Mouse (Mus musculus) naive thymus-derived CD4-positive, alpha-beta T cell, adult 2 months (primary cell): ENCODE results near the gene Cdh13.

Experiments
- DNase-seq: peaks from one replicate; pipeline ENCODE4 v3.0.0-alpha.2; 2011; ENCODE audit warnings: low read depth

The Cdh13 gene

DNA sequence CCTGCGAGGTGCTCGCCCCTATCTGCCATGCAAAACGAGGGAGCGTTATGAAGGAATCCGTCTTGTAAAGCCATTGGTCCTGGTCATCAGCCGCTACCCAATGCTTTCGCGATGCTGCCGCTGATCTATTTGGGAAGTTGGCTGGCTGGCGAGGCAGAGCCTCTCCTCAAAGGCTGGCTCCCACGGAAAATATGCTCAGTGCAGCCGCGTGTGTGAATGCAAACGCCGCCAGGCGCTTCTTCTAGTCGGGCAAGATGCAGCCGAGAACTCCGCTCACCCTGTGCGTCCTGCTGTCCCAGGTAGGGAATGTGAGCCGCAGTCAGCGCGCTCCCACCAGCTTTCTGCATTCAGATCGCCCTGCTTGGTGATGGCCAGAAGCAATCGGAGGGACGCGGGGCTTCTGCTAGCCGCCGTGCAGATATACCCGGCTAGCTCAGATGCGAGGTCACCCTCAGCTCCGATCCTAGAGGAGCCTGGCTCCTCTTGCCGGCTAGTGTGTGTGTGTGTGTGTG, at the start of gene Cdh13:
Gene Cdh13 (plus strand): TSS at position 134 of the 512 bp plus-strand sequence.
- DNase-seq, result no peak

DNA sequence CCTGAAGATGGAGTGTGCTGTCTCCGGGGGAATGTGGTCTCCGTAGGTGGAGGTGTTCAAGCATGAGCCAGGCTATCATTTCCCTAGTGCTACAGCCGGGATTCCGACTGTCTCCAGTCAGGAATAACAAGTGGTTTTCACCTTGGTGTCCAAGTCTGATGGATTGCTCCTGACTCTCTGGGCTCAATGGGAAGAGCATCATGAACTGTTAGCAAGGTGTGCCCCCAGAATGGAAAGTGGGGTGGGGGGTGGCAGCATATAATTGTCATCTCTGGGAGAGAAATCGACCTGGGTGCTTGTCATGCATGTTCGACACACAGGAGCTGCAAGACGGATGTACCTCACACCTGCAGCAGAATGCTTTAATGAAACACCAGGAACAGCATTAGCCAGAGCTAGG, 47.9 kb upstream of the Cdh13 start:
- DNase-seq, result no peak

DNA sequence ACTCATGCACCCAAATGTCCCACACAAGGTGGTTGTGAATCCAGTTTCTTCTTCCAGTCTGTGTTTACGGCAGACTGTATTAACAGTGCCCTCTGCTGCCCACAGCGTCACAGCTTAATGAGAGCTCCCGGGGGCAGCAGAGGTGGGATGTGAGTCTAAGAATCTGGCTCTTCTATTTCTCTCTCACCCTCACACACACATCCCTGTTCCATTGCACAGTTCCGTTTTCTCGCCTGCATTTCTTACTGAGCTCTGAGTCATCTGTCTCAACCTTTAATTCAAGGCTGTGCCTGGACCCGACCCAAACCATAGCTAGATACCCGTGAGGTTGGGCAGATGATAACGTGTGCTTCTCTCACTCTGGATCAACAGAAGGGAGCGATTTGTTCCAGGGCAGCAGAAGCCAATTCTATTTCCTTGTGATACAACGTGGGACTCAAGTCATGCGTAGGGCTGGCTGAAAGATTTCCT, 46.3 kb upstream of the Cdh13 start:
- DNase-seq, result no peak

DNA sequence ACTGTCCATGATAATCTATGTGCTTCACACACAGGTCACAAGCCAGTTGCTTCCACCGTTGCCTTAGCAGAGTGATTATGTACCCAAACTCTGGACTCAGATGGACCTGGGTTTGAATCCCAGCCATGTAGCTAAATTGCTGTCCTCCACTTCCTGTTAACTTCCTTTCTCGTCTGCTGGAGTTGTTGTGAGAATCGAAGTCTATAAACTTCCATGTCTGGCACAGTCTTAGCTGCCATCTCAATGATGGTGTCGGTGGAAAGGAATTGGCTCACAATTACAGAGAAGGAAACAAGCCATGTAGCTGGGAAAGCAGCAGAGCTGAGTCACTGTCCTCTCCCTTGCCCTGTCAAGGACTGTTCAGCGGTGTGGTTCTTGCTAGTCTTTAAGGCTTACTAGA, 45.4 kb upstream of the Cdh13 start:
- no peak for DNase-seq

DNA sequence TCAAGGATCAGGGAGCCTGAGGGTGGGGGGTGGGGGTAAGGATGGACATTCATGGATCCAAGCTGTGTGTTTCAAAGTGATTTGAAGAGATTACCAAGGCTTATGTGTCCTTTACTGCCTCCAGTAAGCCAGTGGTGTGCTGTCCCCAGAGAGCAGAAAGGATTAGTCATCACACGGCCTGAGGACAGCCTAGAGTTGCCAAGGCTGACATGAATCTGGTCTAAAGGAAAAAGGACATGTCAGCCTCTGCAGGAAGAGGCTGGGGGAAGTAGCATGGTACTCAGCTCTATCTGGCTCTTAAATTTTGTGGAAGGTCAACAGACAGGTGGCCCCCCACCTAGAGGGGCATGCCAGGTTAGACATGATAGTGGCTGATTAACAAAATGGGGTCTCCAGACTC, 44.3 kb upstream of the Cdh13 start:
- DNase-seq, result no peak

DNA sequence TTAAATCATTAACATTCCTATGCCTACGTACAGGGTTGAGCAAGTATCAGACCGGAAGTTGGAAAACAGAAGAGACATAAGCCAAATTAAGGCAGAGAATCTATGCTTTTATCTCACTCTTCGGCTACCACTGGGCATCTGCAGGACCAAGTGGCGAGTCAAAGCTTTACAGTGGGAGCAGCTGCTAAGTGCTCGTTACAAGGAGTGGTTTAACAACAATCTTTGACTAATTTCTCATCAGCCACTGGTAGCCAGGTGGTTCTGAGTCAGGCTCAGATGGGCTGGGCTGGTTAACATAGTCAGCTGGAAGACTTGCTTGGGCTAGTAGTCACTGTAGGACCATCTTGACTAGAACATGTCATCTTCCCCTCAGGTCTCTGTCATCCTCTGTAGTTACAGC, 34.2 kb upstream of the Cdh13 start:
- DNase-seq, result no peak

DNA sequence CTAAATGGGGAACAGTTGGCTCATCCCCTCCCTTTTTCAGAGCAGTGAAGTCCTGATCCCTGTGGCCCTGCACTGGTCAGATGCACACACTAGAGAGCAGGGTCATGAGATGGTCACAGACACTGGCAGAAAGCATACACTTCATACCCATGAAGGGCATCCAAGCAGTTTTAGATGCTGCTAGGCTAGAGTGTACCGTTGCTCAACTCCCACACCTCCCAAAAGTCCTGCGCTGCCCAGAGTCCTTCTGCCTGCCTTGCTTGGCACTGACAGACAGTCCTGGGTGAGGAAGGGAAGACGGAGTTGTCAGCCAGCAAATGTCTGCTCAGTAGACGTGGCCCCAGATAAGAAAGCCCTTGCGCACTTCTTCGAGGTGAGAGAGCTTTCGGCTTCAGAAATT, 33.6 kb upstream of the Cdh13 start:
- DNase-seq, result no peak

DNA sequence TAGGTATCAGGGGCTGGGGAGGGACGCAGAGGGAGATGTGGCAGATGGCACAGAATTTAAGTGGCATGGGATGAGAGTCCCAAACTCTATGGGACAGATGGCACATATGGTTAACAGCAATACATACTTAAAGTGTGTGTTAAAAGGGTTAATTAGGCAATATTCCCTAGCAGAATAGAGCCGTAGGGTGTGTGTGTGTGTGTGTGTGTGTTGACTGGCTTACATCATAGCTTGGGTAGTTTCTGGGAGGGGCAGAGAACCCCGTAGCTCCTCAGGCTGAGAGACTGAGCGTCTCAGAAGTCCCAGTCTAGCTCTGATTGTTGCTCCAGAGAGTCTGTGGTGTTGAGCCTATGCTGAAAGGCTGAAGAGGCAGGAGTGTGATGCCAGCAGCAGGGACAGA, 20.4 kb upstream of the Cdh13 start:
- DNase-seq, result no peak

DNA sequence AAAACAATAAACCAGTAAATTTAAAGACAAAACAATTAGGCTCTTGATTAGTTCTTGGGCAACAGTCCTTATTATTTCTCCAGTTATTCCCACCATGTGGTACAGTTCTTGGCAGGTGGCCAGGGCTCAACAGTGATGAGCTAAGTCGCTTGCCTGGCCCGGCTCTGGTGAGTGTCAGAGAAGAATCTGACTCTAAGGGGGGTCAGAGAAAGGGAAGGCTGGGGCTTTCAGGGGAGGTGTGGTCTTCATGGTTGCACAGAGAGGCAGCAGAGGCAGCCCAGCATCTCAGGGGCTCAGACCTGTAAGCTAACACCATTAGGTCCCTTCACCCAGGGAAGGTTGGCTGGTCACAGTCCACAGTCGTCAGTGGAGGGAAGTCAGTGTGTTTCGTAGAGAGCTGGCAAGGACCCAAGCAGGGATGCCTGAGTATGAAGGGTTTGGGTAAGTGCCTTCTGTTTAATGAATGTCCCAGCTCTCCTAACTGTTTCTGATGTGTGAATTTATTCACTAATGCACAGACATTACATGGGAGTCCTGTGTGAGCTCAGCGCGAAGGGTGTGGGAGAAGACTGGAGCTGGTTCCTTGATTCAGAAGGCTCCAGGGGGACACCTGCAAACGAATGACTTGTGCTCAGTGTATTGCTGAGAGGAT, 12.7 kb upstream of the Cdh13 start:
- DNase-seq, result no peak

DNA sequence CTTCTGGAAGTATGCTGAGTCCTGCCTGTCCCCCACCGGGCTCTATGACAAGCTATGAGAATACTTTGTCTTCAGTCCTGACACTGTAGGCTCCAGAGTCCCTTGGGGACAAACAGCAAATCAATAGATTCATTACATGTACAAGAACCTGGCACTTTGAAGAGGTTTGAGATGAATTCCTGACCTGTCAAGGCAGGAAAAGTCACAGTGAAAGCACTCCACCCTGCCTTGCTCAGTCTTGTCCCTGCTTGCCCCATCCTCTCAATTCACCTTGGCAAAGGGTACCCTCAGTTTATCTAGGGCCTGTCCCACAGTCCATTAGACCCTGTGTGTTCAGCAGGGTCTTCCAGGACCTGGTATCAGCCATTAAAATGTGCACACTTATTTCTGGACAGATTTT, 11.0 kb upstream of the Cdh13 start:
- no peak for DNase-seq

DNA sequence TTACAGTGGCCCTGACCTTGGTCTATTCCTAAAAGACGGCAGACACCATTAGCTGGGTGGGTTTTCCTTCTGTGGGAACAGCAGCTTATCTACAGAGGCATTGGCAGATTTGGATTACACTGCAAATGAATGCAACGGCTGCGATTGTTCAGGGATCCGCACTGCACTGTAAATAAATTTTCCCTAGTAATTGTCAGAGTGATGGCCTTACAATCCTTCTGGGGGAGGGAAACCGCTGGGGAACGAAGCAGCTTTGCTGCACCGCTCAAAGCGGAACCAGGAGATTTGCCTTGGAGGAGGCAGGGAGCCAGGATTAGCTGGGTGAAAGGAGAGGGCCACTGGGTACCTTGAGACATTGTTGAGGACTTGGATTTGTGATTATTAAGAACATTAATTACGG, 9.3 kb upstream of the Cdh13 start:
- no peak for DNase-seq

DNA sequence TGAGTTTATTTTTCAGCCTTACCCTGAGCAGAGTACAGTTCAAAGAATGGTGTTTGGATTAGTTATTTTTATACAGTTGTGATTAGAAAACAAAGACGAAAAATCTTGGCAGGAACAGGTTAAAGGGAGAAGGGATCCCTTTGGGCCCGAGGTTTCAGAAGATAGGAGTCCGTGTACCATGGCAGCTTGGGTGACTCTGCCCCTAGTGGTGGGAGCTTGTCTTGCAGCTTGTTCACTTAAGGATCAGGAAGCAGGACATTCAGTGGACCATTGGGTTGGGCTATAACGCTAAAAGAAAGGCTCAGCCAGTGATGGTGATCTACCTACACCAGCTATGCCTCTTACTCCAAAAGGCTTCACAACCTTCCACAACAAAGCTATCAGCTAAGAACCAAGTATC, 8.8 kb upstream of the Cdh13 start:
- DNase-seq, result no peak

DNA sequence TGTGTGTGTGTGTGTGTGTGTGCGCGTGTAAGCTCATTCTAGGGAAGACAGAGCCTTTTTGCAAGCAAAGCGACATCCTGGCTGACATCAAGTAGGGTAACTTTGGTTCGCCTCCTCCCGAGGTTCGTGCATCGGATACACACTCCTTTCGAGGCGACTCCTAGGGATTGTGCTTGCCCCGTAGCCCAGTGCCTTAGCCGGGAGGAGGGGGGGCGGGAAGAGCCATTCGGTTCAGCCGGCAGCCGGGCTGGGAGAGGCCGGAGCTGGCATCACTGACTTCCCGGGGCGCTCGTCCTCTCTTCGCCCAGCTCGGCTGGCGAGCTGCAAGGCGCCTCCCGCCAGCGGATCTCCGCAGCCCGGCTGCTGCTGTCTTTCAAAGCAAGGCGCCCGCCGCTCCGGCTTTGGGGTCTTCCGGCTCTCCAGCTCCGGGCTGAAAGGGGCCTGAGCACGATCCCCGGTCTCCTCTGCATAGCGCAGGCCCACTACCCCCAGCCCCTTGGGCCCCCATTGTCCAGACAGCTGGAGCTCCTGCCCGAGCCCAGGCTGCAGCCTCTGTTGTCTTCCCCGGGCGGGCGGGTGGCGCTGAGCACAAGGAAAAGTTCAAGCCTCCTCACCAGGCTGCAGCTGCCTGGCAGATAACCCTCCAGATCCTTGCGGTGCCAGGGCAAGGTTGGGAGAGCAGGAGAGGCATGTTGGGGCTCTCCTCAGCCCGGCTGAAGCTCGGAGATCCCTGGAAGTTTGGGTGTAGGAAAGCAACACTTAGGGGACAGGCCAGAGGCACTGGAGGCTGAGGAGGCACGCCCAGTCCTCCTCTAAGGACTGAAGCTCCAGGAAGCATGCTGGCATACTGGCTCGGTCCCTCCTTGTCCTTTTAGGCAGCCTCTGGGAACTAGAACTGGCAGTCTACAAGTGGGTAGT, 838 bp downstream of the Cdh13 start:
- no peak for DNase-seq

DNA sequence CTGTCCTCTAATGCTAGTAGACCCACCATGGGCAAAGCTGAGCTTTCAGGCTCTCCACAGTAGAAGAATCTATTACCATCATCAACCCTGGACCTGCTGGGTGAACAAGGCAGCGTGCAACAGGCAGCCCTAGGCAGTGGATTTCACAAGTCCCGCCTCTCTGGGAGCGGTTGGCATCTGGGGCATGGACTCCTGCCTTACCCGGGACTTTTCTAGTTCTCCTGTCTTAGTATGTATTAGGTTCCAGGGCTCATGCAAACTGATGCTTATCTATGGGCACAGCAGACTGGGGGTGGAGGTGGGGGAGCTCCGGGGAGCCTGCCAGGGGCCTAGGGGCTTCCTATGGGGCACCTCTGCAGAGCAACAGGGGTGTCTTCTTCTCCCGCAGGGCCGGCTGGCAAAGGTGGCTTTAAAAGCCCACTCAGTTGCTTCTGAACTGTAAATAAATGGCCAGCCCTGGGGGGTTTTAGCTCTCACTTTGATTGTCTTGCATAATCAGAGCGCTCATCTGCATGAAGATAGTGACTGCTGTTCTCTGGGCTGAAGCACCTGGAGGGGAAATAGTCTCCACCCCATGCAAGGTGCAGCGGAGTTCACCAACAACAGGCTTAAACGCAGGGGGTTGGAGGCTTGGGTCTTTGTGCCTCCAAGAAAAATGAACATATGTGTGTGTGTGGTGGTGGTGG, 2.2 kb downstream of the Cdh13 start:
- no peak for DNase-seq

DNA sequence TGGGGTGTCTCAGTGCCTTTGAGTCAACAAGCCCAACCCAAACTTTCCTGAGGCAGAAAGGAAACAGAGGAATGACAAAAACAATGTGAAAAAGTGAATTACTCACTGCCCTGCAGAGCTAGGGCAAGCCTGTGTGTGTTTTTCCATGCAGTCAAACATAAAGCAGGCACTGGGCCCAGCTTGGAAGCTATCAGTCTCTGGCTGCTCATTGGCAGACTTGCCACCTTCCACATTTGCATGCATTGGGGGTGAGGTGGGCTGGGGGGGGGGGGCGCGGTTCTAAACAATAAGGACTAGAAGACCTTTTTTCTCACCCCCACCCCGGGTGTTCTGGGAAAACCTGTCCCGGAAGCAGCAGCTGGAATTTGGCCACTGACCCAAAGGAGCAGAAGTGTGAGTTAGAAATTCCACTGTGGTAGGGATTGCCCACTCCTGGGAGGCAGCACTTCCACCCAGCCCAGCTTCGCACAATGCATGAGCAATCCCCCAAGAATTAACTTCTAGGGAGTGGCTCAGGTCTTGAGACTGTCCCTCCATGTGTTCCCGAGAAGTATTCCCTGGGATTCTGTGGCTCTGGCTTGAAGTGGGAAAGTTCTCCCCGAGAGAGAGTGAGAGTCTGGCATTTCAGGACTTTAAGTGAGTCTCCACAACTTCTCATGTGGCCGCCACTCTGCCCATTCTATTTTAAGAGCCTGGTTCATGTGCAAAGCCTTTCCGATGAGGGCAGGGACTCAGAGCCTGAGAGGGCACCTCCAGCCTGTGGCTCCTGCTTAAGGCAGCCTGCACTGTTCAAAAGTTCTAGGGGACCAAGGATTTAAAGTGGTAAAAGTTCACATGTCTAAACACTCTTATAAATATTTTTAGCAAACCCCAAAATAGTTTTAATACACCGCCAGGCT, 3.0 kb downstream of the Cdh13 start:
- DNase-seq, result no peak

DNA sequence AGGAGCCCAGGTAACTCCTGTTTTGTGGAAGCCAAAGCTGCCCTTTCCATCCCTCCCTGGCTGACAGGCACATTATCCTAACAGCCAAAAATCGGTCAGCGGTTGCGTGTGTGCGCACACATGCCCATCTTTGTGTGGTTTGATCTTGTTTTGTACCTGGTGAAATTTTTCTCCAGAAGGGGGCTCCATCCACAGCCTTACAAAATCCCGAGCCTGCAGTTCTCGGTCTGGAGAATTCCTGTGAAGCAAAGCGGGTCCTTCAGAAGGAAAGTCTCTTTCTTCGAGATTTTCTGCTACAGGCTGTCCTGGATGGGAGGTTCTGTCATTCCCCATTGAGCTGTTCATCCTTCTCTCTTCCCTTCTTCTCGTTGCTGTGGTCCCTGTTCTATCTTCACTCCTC, 4.0 kb downstream of the Cdh13 start:
- DNase-seq, result no peak

DNA sequence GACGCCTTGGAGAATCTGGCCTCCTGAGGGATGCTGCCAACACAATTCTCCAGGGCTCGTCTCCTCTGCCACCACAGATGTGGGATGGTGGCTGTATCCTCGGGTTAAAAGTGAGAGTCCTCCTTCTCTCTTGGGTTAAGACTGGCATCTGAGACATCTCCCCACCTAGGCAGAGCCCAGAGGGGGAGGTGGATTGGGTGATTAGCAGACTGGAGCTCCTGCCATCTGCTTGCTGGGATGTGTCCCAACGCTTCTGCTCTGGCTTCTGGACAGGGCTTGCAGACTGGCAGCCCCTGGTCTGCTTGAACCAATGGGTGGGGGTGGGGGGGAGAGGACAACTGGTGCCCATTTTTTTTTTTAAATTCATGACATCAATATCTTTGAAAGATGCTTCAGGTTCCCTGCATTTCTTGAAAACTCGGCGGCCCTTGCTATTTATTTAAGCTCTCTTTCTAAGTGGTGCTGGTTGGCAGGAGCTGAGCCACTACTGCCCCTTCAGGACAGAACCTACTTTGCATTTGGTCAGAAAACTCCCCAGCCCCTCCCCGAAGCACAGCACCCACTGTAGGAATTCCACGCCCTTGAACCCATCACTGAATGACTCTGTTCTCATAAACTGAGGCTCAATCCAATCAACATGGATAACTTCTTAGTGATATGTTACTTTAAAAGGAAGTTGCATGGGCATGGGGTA, 4.9 kb downstream of the Cdh13 start:
- DNase-seq, result no peak

DNA sequence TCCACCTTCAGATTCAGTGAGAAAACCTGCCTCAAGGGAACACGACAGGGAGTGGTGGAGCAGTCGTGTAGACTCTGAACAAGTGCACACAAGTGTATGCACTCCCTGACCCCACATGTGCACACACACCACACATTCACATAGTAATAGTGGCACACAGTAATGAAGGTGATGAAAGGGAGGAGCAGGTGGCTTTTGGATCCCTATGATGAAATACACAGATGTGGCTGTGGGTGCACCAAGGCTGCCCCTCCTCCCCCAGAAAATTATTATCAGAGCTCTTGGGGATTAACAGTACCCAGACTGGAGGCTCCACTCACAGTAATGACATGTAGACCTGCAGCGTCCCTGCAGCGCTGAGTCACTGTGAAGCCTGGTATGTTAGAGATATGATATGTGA, 5.6 kb downstream of the Cdh13 start:
- no peak for DNase-seq

DNA sequence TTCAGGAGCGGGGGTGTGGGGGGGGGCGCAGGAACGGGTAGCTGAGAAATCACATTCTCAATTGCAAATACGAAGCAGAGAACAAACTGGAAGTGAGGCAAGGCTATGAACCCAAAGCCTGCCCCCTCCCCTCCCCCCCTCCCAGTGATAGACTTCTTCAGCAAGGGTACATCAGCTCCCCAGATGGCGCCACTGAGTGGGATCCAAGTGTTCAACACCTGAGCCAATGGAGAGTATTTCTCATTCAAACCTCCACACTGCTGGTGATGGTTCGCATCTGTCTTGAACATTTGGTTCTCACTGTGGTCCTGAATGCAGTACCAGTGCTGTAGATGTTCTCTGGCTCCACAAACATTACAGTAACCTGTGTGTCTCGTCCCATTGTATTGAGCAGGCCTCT, 6.0 kb downstream of the Cdh13 start:
- DNase-seq, result no peak

DNA sequence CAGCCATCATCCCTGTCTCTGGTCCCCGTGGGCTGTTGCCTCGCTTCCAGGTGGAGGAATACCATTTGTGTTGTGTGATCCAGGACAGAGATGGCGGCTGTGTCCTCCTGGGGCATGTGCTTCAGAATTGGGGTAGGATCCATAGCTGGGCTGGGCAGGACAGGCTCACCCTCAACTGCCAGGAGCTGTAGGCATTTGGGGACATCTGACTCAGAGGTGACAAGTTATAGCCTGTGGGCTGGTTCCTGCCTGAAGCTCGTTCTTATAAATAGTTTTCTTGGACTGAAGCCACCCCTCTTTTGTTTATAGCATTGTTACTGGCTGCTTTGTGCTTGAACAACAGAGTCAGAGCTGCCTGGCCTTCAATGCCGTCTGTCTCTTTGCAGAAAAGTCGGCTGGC, 6.7 kb downstream of the Cdh13 start:
- no peak for DNase-seq

DNA sequence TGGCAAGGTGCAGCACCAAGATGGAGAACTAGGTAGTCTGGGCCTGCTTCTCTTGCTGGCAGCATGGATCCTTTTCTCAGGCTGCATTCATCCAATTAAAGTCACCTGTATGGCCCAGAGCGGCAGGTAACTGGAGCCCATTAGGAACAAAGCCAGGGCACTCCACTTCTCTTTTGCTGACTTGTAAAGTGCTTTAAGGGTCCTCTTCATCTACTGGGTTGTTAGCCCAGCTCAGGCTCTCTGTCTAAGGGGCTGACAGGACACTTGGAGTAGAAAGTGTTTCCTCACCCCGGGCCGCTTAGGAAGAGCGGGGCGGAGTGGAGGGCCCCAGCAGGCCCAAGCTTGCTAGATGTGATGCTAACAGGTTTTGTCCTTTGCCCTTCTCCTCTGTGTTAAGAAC, 12.9 kb downstream of the Cdh13 start:
- DNase-seq, result no peak
